In the genomic region with DNA sequence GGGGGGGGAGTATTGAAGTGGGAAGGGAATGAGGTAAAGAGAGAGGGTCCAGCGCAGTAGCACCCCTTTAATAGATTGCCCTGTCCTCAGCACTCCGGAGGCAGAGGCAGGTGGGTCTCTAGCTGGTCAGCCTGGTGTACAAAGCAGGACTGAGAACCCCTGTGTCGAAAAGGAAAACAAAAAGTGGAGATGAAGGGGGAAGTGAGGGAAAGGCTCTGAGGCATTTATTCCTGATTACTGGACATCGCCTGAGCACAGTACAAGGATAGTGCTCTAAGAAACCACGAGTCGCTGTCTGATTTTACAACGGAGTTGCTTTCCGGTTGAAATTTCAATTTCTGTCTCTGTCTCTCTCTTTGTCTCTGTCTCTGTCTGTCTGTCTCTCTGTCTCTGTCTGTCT, we compare ENCODE assay signal across 13 mouse cellular contexts. TPM values are rescaled to one million over a fixed set of nuclear protein-coding genes. Genes with fewer than 3 reads are reported as not detected.
DNase-seq lines count a peak whose midpoint lies in the region; ATAC-seq lines count a peak whose summit lies in the region.
"Had no signal": no experiment of that assay in that cellular context is flagged by ENCODE, and none has a peak within 500 bp of the region (broad histone marks: within the 10 kb centered on the region; RNA-seq: fewer than 3 reads in every experiment).

No protein-coding gene starts in this region.

- peaks cover 98% of the 10 kb centered on the region for H3K27me3 ChIP-seq in forebrain, embryonic 10.5 days (ENCODE audit: poor library complexity, severe bottlenecking)
- peaks cover 66% of the 10 kb centered on the region for H3K27me3 ChIP-seq in forebrain, embryonic 16.5 days (replicated peaks; ENCODE audit: control insufficient read depth, insufficient read depth, low read length)
- H3K27me3 ChIP-seq in kidney, embryonic 16.5 days (ENCODE audit: insufficient read depth, low read length) = peaks cover 92% of the 10 kb centered on the region
- H3K27me3 ChIP-seq in embryonic facial prominence, embryonic 12.5 days = peaks cover 89% of the 10 kb centered on the region
- peaks cover 78% of the 10 kb centered on the region for H3K27me3 ChIP-seq in midbrain, embryonic 14.5 days (ENCODE audit: control insufficient read depth, insufficient read depth, low read length)

- no peaks in the 10 kb centered on the region for H3K36me3 ChIP-seq in forebrain, embryonic 10.5 days (replicated peaks)
- H3K36me3 ChIP-seq in forebrain, embryonic 16.5 days (ENCODE audit: control insufficient read depth, insufficient read depth) = no peaks in the 10 kb centered on the region
- no peaks in the 10 kb centered on the region for H3K36me3 ChIP-seq in kidney, embryonic 16.5 days (ENCODE audit: insufficient read depth, low read length)
- no peaks in the 10 kb centered on the region for H3K36me3 ChIP-seq in embryonic facial prominence, embryonic 12.5 days
- H3K36me3 ChIP-seq in midbrain, embryonic 14.5 days (ENCODE audit: control insufficient read depth, insufficient read depth, low read length) = no peaks in the 10 kb centered on the region
- H3K36me3 ChIP-seq: forebrain, embryonic 15.5 days; neural tube, embryonic 13.5 days had no signal

- peaks cover 27% of the 10 kb centered on the region for H3K4me1 ChIP-seq in forebrain, embryonic 10.5 days
- H3K4me1 ChIP-seq in forebrain, embryonic 16.5 days (replicated peaks; ENCODE audit: control insufficient read depth, insufficient read depth, low read length) = peaks cover 10% of the 10 kb centered on the region
- H3K4me1 ChIP-seq in kidney, embryonic 16.5 days (ENCODE audit: insufficient read depth, low read length) = no peaks in the 10 kb centered on the region
- H3K4me1 ChIP-seq in embryonic facial prominence, embryonic 12.5 days = peaks cover 5% of the 10 kb centered on the region; the same call in 1 of the 2 replicates
- H3K4me1 ChIP-seq in midbrain, embryonic 14.5 days (ENCODE audit: control insufficient read depth, insufficient read depth, low read length) = no peaks in the 10 kb centered on the region

- no peak overlapping the region for H3K9ac ChIP-seq in forebrain, embryonic 16.5 days (replicated peaks; ENCODE audit: low read depth, low read length)
- no peak overlapping the region for H3K9ac ChIP-seq in kidney, embryonic 16.5 days (replicated peaks; ENCODE audit: low read length)
- H3K9ac ChIP-seq in embryonic facial prominence, embryonic 12.5 days = no peak overlapping the region
- no peak overlapping the region for H3K9ac ChIP-seq in midbrain, embryonic 14.5 days (replicated peaks; ENCODE audit: low read length)
- H3K9ac ChIP-seq: forebrain, embryonic 15.5 days; neural tube, embryonic 13.5 days had no signal

- DNase-seq in forebrain, embryonic 10.5 days (ENCODE audit: extremely low spot score, low spot score) = peak; percentile 16
- DNase-seq in kidney, postnatal 25 days = no peak
- no peak for DNase-seq in midbrain, embryonic 14.5 days
- DNase-seq in thymus, postnatal 25 days = no peak
- no peak for DNase-seq in thymus, postnatal 36 days
- DNase-seq: lung, postnatal 36 days had no signal

- ATAC-seq in forebrain, embryonic 16.5 days = no peak
- no peak for ATAC-seq in kidney, embryonic 16.5 days (ENCODE audit: low FRiP score, low TSS enrichment)
- no peak for ATAC-seq in embryonic facial prominence, embryonic 12.5 days (ENCODE audit: insufficient number of reproducible peaks, insufficient read depth, low FRiP score, low TSS enrichment)
- no peak for ATAC-seq in midbrain, embryonic 14.5 days (ENCODE audit: low FRiP score, low TSS enrichment)
- ATAC-seq: forebrain, embryonic 15.5 days had no signal

- H3K4me2 ChIP-seq in forebrain, embryonic 16.5 days (ENCODE audit: low read length) = no peak overlapping the region
- H3K4me2 ChIP-seq in kidney, embryonic 16.5 days (replicated peaks; ENCODE audit: low read depth, low read length) = peak overlapping the region; percentile 48
- peak overlapping the region; percentile 42; the same call in 1 of the 2 replicates for H3K4me2 ChIP-seq in embryonic facial prominence, embryonic 12.5 days (replicated peaks)
- peak overlapping the region; percentile 65 for H3K4me2 ChIP-seq in midbrain, embryonic 14.5 days (ENCODE audit: low read length)
- H3K4me2 ChIP-seq: forebrain, embryonic 15.5 days had no signal

- H3K27ac ChIP-seq in forebrain, embryonic 10.5 days = no peak overlapping the region
- no peak overlapping the region for H3K27ac ChIP-seq in forebrain, embryonic 16.5 days (ENCODE audit: low read length)
- H3K27ac ChIP-seq in kidney, embryonic 16.5 days (ENCODE audit: low read length) = peak overlapping the region; percentile 80
- no peak overlapping the region for H3K27ac ChIP-seq in embryonic facial prominence, embryonic 12.5 days
- H3K27ac ChIP-seq in midbrain, embryonic 14.5 days (replicated peaks; ENCODE audit: low read depth, low read length) = no peak overlapping the region
- H3K27ac ChIP-seq: forebrain, embryonic 15.5 days; neural tube, embryonic 13.5 days had no signal

- H3K9me3 ChIP-seq in forebrain, embryonic 10.5 days = no peaks in the 10 kb centered on the region
- H3K9me3 ChIP-seq in forebrain, embryonic 16.5 days (ENCODE audit: control insufficient read depth, low read length) = no peaks in the 10 kb centered on the region
- no peaks in the 10 kb centered on the region for H3K9me3 ChIP-seq in kidney, embryonic 16.5 days (ENCODE audit: low read length)
- no peaks in the 10 kb centered on the region for H3K9me3 ChIP-seq in embryonic facial prominence, embryonic 12.5 days
- no peaks in the 10 kb centered on the region for H3K9me3 ChIP-seq in midbrain, embryonic 14.5 days (ENCODE audit: control insufficient read depth, low read length)
- H3K9me3 ChIP-seq: forebrain, embryonic 15.5 days; neural tube, embryonic 13.5 days had no signal

- 4% methylated on average over 8 of the region's 8 CpGs for WGBS in forebrain, embryonic 10.5 days
- 8% methylated on average over 8 of the region's 8 CpGs for WGBS in forebrain, embryonic 16.5 days
- 9% methylated on average over 8 of the region's 8 CpGs for WGBS in kidney, embryonic 16.5 days
- WGBS in embryonic facial prominence, embryonic 12.5 days = 9% methylated on average over 8 of the region's 8 CpGs
- WGBS in midbrain, embryonic 14.5 days = 5% methylated on average over 8 of the region's 8 CpGs

- H3K4me3 ChIP-seq in forebrain, embryonic 10.5 days = peak overlapping the region; percentile 32; the same call in 1 of the 2 replicates
- no peak overlapping the region for H3K4me3 ChIP-seq in forebrain, embryonic 16.5 days (replicated peaks; ENCODE audit: low read length)
- H3K4me3 ChIP-seq in kidney, embryonic 16.5 days (ENCODE audit: low read length) = peak overlapping the region; percentile 39; the same call in 1 of the 2 replicates
- H3K4me3 ChIP-seq in embryonic facial prominence, embryonic 12.5 days = 0 out of 2 replicates have a peak overlapping the region, but pooled peaks have one; percentile 25
- H3K4me3 ChIP-seq in midbrain, embryonic 14.5 days (replicated peaks; ENCODE audit: low read depth, low read length) = peak overlapping the region; percentile 45; the same call in 1 of the 2 replicates
- H3K4me3 ChIP-seq: forebrain, embryonic 15.5 days had no signal

RNA-seq across cellular contexts. Expression of gene Gata3, which starts 0.4 kb away (rescaled TPM):
- polyA plus RNA-seq in forebrain, embryonic 10.5 days (2016; fragmentation: Nextera tagmentation; extraction: Ambion mirVana) = 4.2 and 7.3 TPM in 2 replicates
- polyA plus RNA-seq in forebrain, embryonic 16.5 days (2015; fragmentation: Nextera tagmentation; extraction: Ambion mirVana) = 0.42 and 2.2 TPM in 2 replicates
- 103 and 117 TPM in 2 replicates for polyA plus RNA-seq in kidney, embryonic 16.5 days (2015; fragmentation: Nextera tagmentation; extraction: Ambion mirVana)
- 22.6 and 23.6 TPM in 2 replicates for polyA plus RNA-seq in embryonic facial prominence, embryonic 12.5 days (2016; fragmentation: Nextera tagmentation; extraction: Ambion mirVana)
- polyA plus RNA-seq in midbrain, embryonic 14.5 days (2014; fragmentation: Nextera tagmentation; extraction: Ambion mirVana) = 88.6 and 120 TPM in 2 replicates

RNA-seq across cellular contexts. Expression of gene 9230102O04Rik, which starts 0.9 kb away (rescaled TPM):
- polyA plus RNA-seq in forebrain, embryonic 10.5 days (2016; fragmentation: Nextera tagmentation; extraction: Ambion mirVana) = 0.54 TPM in 1 of 2 replicates, not detected in the other
- not detected in 2 replicates for polyA plus RNA-seq in forebrain, embryonic 16.5 days (2015; fragmentation: Nextera tagmentation; extraction: Ambion mirVana)
- 6.7 and 7.2 TPM in 2 replicates for polyA plus RNA-seq in kidney, embryonic 16.5 days (2015; fragmentation: Nextera tagmentation; extraction: Ambion mirVana)
- polyA plus RNA-seq in embryonic facial prominence, embryonic 12.5 days (2016; fragmentation: Nextera tagmentation; extraction: Ambion mirVana) = 0.41 and 1.0 TPM in 2 replicates
- 5.5 and 6.3 TPM in 2 replicates for polyA plus RNA-seq in midbrain, embryonic 14.5 days (2014; fragmentation: Nextera tagmentation; extraction: Ambion mirVana)
- polyA plus RNA-seq: cortical plate, adult 2 months; forebrain, embryonic 15.5 days; intestine, embryonic 16.5 days; neural tube, embryonic 13.5 days had no signal

RNA-seq across cellular contexts. Expression of gene 4930412O13Rik, which starts 9.2 kb away (rescaled TPM):
- polyA plus RNA-seq in forebrain, embryonic 10.5 days (2016; fragmentation: Nextera tagmentation; extraction: Ambion mirVana) = 0.42 and 0.50 TPM in 2 replicates
- not detected in 2 replicates for polyA plus RNA-seq in forebrain, embryonic 16.5 days (2015; fragmentation: Nextera tagmentation; extraction: Ambion mirVana)
- polyA plus RNA-seq in kidney, embryonic 16.5 days (2015; fragmentation: Nextera tagmentation; extraction: Ambion mirVana) = 2.8 and 3.2 TPM in 2 replicates
- 1.8 and 1.9 TPM in 2 replicates for polyA plus RNA-seq in embryonic facial prominence, embryonic 12.5 days (2016; fragmentation: Nextera tagmentation; extraction: Ambion mirVana)
- polyA plus RNA-seq in midbrain, embryonic 14.5 days (2014; fragmentation: Nextera tagmentation; extraction: Ambion mirVana) = 1.7 and 2.5 TPM in 2 replicates
- polyA plus RNA-seq: cortical plate, adult 2 months; forebrain, embryonic 15.5 days; intestine, embryonic 16.5 days had no signal
